Mouse (Mus musculus) forebrain, postnatal 0 days (tissue): ENCODE data around the gene Scaf1. TPM values are rescaled to one million over a fixed set of nuclear protein-coding genes. Genes with fewer than 3 reads are reported as not detected.
A peak's percentile ranks its signal among the peaks of the same experiment; 100 is the strongest.

Source experiments
- ATAC-seq: fragments of 200-750 bp; cut with Nextera tagmentation; 2 replicates; pipeline ENCODE4 v1.8.0; 2017; ENCODE audit warnings: mild to moderate bottlenecking, moderate library complexity
- DNase-seq: peaks from one replicate; pipeline ENCODE4 v3.0.0-alpha.2; 2015
- H3K27ac ChIP-seq: fragments of 300-500 bp; sonication (generic); 2 replicates; pipeline ENCODE4 v1.5.1; 2014; ENCODE audit warnings: low read depth, mild to moderate bottlenecking, antibody characterized with exemption, low read length, moderate library complexity, mixed read lengths
- H3K27me3 ChIP-seq: fragments of 300-500 bp; sonication (generic); 2 replicates; pipeline ENCODE4 v1.6.1; 2014; ENCODE audit warnings: mild to moderate bottlenecking, low read length, mixed read lengths; ENCODE audit not compliant: insufficient read depth
- H3K36me3 ChIP-seq: fragments of 300-500 bp; sonication (generic); 2 replicates; pipeline ENCODE4 v1.6.1; 2014; ENCODE audit warnings: mild to moderate bottlenecking, moderate library complexity; ENCODE audit not compliant: insufficient read depth
- H3K4me1 ChIP-seq: fragments of 300-500 bp; sonication (generic); 2 replicates; pipeline ENCODE4 v1.6.1; 2014; ENCODE audit warnings: antibody characterized with exemption; ENCODE audit not compliant: insufficient read depth
- H3K4me2 ChIP-seq: fragments of 300-500 bp; sonication (generic); 2 replicates; pipeline ENCODE4 v1.6.1; 2014; ENCODE audit warnings: low read depth, mild to moderate bottlenecking, moderate library complexity
- H3K4me3 ChIP-seq: fragments of 300-500 bp; sonication (generic); 2 replicates; pipeline ENCODE4 v1.5.1; 2014; ENCODE audit warnings: low read depth, low read length, mixed read lengths
- H3K9ac ChIP-seq: fragments of 300-500 bp; sonication (generic); 2 replicates; pipeline ENCODE4 v1.6.1; 2014; ENCODE audit warnings: mild to moderate bottlenecking
- H3K9me3 ChIP-seq: fragments of 300-500 bp; sonication (generic); 2 replicates; pipeline ENCODE4 v1.6.1; 2016; ENCODE audit warnings: low read length
- CTCF ChIP-seq: sonication (generic); IDR thresholded peaks from 2 replicates; pipeline ENCODE4 v1.5.1; 2016; ENCODE audit warnings: antibody characterized with exemption, control low read depth, low read depth
- WGBS: fragments of 180-500 bp; shearing (Covaris S2); extraction: QIAGEN DNeasy Blood & Tissue Kit; methylation state at CpG from one replicate; pipeline ENCODE4 v1.1.7; 2014; 5-methylcytosine and 5-hydroxymethylcytosine counted together
- polyA plus RNA-seq: library from polyadenylated mRNA; unstranded; fragments of >200 nt; fragmentation: Nextera tagmentation; extraction: Ambion mirVana; gene quantifications from 2 replicates; pipeline ENCODE4 v1.2.1, GENCODE M21; 2015
- total RNA-seq: library from RNA; depleted of rRNA; stranded (reverse); fragments of >200 nt; gene quantifications from 2 replicates; pipeline ENCODE4 v1.2.3, GENCODE M21; 2014

Gene Scaf1
- total and polyA plus RNA-seq, 2 experiments from 2014 or later = 50.0 to 72.5 TPM

GRCm38 (mm10) chr7:45050945-45051600, 34.9 kb upstream of the Scaf1 start:
- Histone ChIP-seq H3K27ac (no peak overlapping the region), H3K27me3 (no peaks in the 10 kb centered on the region), H3K4me1 (no peaks in the 10 kb centered on the region; the same call in 1 of the 2 replicates), H3K9ac (peak overlapping the region; percentile 96; the same call in 1 of the 2 replicates), H3K36me3 (peaks cover 43% of the 10 kb centered on the region), H3K9me3 (no peaks in the 10 kb centered on the region), H3K4me2 (peak overlapping the region; percentile 89), H3K4me3 (peak overlapping the region; percentile 77)
- peak; percentile 90 for DNase-seq
- ATAC-seq = peak; percentile 70
- WGBS = 3% methylated on average over 16 of the region's 16 CpGs
- no peak for TF ChIP-seq CTCF

- WGBS = 91% methylated on average over 23 of the region's 23 CpGs
- H3K4me2 ChIP-seq = no peak overlapping the region
- H3K4me1 ChIP-seq = no peaks in the 10 kb centered on the region; the same call in 1 of the 2 replicates
- DNase-seq = no peak
- H3K9me3 ChIP-seq = no peaks in the 10 kb centered on the region
- ATAC-seq = no peak
- no peak overlapping the region for H3K27ac ChIP-seq
- no peak for TF ChIP-seq CTCF
- H3K27me3 ChIP-seq = no peaks in the 10 kb centered on the region
- peaks cover 60% of the 10 kb centered on the region for H3K36me3 ChIP-seq
- no peak overlapping the region for H3K4me3 ChIP-seq
- H3K9ac ChIP-seq = no peak overlapping the region
Observed at GRCm38 (mm10) chr7:45048923-45049657, 32.9 kb upstream of the Scaf1 start.

- ATAC-seq (no peak), DNase-seq (no peak)
- peaks cover 68% of the 10 kb centered on the region for H3K36me3 ChIP-seq
- H3K27ac ChIP-seq = no peak overlapping the region
- H3K4me1 ChIP-seq = no peaks in the 10 kb centered on the region; the same call in 1 of the 2 replicates
- H3K27me3 ChIP-seq = no peaks in the 10 kb centered on the region
- H3K9ac ChIP-seq = no peak overlapping the region
- H3K4me3 ChIP-seq = no peak overlapping the region
- 86% methylated on average over 38 of the region's 38 CpGs for WGBS
- no peaks in the 10 kb centered on the region for H3K9me3 ChIP-seq
- H3K4me2 ChIP-seq = no peak overlapping the region
- no peak for TF ChIP-seq CTCF
Observed at GRCm38 (mm10) chr7:45048001-45048890, 32.1 kb upstream of the Scaf1 start.

GRCm38 (mm10) chr7:45047491-45047890, 31.3 kb upstream of the Scaf1 start:
- ATAC-seq (no peak), DNase-seq (no peak)
- no peak for TF ChIP-seq CTCF
- Histone ChIP-seq H3K4me2 (no peak overlapping the region), H3K36me3 (peaks cover 76% of the 10 kb centered on the region), H3K9me3 (no peaks in the 10 kb centered on the region), H3K4me1 (no peaks in the 10 kb centered on the region; the same call in 1 of the 2 replicates), H3K9ac (no peak overlapping the region), H3K27me3 (no peaks in the 10 kb centered on the region), H3K4me3 (no peak overlapping the region), H3K27ac (no peak overlapping the region)
- WGBS = 96% methylated on average over 14 of the region's 14 CpGs

- 96% methylated on average over 26 of the region's 26 CpGs for WGBS
- H3K4me1 ChIP-seq = no peaks in the 10 kb centered on the region; the same call in 1 of the 2 replicates
- no peak for ATAC-seq
Observed at GRCm38 (mm10) chr7:45046853-45047350, 30.7 kb upstream of the Scaf1 start.

GRCm38 (mm10) chr7:45045741-45046140, 29.6 kb upstream of the Scaf1 start:
- Histone ChIP-seq H3K4me3 (no peak overlapping the region), H3K4me2 (no peak overlapping the region), H3K27me3 (no peaks in the 10 kb centered on the region), H3K36me3 (peaks cover 93% of the 10 kb centered on the region), H3K9ac (no peak overlapping the region), H3K4me1 (no peaks in the 10 kb centered on the region), H3K9me3 (no peaks in the 10 kb centered on the region), H3K27ac (no peak overlapping the region)
- no peak for TF ChIP-seq CTCF
- no peak for DNase-seq
- no peak for ATAC-seq
- 94% methylated on average over 22 of the region's 22 CpGs for WGBS

More at GRCm38 (mm10) chr7:45046853-45047350, 30.7 kb upstream of the Scaf1 start:
- Histone ChIP-seq H3K9ac (no peak overlapping the region), H3K4me3 (no peak overlapping the region), H3K4me2 (no peak overlapping the region), H3K9me3 (no peaks in the 10 kb centered on the region), H3K27me3 (no peaks in the 10 kb centered on the region), H3K36me3 (peaks cover 82% of the 10 kb centered on the region), H3K27ac (no peak overlapping the region)
- DNase-seq = no peak
- no peak for TF ChIP-seq CTCF
